Mouse (Mus musculus) midbrain, embryonic 12.5 days (tissue): ENCODE results near the gene Mecr. TPM values are rescaled to one million over a fixed set of nuclear protein-coding genes. Genes with fewer than 3 reads are reported as not detected.

Experiments
- ATAC-seq: fragments of 200-750 bp; cut with Nextera tagmentation; 2 replicates; pipeline ENCODE4 v1.8.0; 2017; ENCODE audit warnings: low read depth, moderate TSS enrichment, moderate library complexity; ENCODE audit not compliant: low FRiP score
- H3K27ac ChIP-seq: fragments of 300-500 bp; sonication (generic); replicated peaks from 2 replicates; pipeline ENCODE4 v1.5.1; 2016; ENCODE audit warnings: mild to moderate bottlenecking
- H3K27me3 ChIP-seq: fragments of 300-500 bp; sonication (generic); 2 replicates; pipeline ENCODE4 v1.6.1; 2016; ENCODE audit warnings: mild to moderate bottlenecking
- H3K36me3 ChIP-seq: fragments of 300-500 bp; sonication (generic); 2 replicates; pipeline ENCODE4 v1.6.1; 2016
- H3K4me1 ChIP-seq: fragments of 300-500 bp; sonication (generic); 2 replicates; pipeline ENCODE4 v1.6.1; 2016
- H3K4me2 ChIP-seq: fragments of 300-500 bp; sonication (generic); replicated peaks from 2 replicates; pipeline ENCODE4 v1.6.1; 2016; ENCODE audit warnings: mild to moderate bottlenecking, moderate library complexity
- H3K4me3 ChIP-seq: fragments of 300-500 bp; sonication (generic); 2 replicates; pipeline ENCODE4 v1.5.1; 2016; ENCODE audit warnings: mild to moderate bottlenecking
- H3K9ac ChIP-seq: fragments of 300-500 bp; sonication (generic); replicated peaks from 2 replicates; pipeline ENCODE4 v1.6.1; 2016; ENCODE audit warnings: mild to moderate bottlenecking, moderate library complexity
- H3K9me3 ChIP-seq: fragments of 300-500 bp; sonication (generic); 2 replicates; pipeline ENCODE4 v1.6.1; 2016; ENCODE audit warnings: mild to moderate bottlenecking
- WGBS: fragments of 180-500 bp; shearing (Covaris S2); methylation state at CpG from one replicate; pipeline ENCODE4 v1.1.7; 2016; 5-methylcytosine and 5-hydroxymethylcytosine counted together
- polyA plus RNA-seq: library from polyadenylated mRNA; unstranded; fragments of >200 nt; fragmentation: Nextera tagmentation; extraction: Ambion mirVana; gene quantifications from 2 replicates; pipeline ENCODE4 v1.2.1, GENCODE M21; 2016

The Mecr gene
- polyA plus RNA-seq, 1 experiment from 2014 or later, result 44.5 TPM

DNA sequence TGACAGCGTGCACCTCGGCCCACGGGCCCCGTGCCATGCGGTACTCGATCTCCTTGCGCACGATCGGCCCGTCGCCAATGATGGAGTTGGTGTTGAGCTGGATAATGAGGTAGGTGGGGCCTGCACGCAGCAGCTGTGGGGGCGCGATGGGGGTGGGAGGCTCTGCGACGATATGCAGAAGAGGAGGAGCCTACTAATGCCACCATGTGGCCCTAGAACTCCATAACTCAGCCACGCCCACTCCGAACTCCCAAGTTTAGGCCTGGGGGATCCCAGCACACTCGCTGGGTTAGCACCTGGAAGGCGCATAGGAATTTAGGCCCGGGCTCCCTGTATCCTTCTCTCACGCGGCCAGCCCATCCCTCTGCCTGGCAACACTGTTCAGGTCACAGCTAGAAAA is 24.3 kb upstream of the Mecr start:
- Histone ChIP-seq H3K36me3 (no peaks in the 10 kb centered on the region), H3K27ac (no peak overlapping the region), H3K4me1 (peaks cover 15% of the 10 kb centered on the region), H3K9ac (no peak overlapping the region), H3K4me3 (no peak overlapping the region), H3K9me3 (no peaks in the 10 kb centered on the region), H3K4me2 (no peak overlapping the region), H3K27me3 (peaks cover 30% of the 10 kb centered on the region)
- ATAC-seq, result no peak
- WGBS, result 60% methylated on average over 23 of the region's 23 CpGs

DNA sequence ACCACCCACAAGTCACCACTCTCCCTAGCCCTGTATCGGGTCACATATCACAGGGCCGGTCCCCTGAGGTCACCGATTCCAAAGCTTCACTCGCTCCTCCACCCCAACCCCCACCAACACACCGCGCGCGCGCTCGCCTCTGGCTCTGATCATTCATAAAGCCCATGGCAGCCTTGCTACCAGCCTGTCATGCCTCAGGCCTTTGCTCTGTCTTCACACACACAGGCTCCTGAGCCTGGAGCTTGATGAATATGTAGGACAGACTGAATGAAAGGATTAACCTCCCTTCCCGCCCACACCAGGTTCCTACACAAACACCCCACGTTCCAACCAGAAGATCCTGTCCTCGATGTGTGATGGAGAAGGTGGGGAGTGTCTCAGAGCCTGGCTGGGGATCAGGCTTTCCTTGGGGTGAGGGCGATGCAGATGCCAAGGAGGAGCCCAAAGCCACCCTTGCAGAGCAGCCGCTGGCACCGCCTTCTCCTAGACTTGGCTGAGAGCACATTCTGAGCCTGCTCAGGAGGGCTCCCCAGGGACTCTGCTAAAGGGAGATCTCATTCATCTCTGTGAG is 22.0 kb upstream of the Mecr start:
- Histone ChIP-seq H3K4me2 (peak overlapping the region; percentile 27), H3K27ac (peak overlapping the region; percentile 2; the same call in 1 of the 2 replicates)
- peak; percentile 34; the same call in 1 of the 2 replicates for ATAC-seq

DNA sequence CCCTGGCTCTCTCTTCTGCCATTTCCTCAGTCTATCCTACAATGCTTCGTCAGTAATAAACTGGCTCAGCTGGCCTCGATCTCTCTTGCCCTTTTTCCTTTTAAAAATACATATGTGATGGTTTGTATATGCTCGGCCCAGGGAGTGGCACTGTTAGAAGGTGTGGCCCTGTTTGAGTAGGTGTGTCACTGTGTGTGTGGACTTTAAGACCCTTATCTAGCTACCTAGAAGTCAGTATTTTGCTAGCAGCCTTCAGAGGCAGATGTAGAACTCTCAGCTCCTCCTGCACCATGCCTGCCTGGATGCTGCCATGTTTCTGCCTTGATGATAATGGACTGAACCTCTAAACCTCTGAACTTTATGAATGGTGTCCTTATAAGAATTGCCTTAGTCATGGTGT is 20.7 kb upstream of the Mecr start:
- Histone ChIP-seq H3K9me3 (no peaks in the 10 kb centered on the region), H3K4me2 (no peak overlapping the region), H3K27ac (no peak overlapping the region), H3K4me1 (peaks cover 42% of the 10 kb centered on the region), H3K27me3 (peaks cover 44% of the 10 kb centered on the region), H3K4me3 (no peak overlapping the region), H3K36me3 (no peaks in the 10 kb centered on the region), H3K9ac (no peak overlapping the region)
- WGBS, result 92% methylated on average over 3 of the region's 3 CpGs
- ATAC-seq, result no peak

More for the DNA sequence above, 22.0 kb upstream of the Mecr start:
- Histone ChIP-seq H3K27me3 (peaks cover 39% of the 10 kb centered on the region), H3K9ac (no peak overlapping the region), H3K36me3 (no peaks in the 10 kb centered on the region), H3K4me3 (no peak overlapping the region), H3K9me3 (no peaks in the 10 kb centered on the region), H3K4me1 (peaks cover 29% of the 10 kb centered on the region)
- 13% methylated on average over 16 of the region's 16 CpGs for WGBS

DNA sequence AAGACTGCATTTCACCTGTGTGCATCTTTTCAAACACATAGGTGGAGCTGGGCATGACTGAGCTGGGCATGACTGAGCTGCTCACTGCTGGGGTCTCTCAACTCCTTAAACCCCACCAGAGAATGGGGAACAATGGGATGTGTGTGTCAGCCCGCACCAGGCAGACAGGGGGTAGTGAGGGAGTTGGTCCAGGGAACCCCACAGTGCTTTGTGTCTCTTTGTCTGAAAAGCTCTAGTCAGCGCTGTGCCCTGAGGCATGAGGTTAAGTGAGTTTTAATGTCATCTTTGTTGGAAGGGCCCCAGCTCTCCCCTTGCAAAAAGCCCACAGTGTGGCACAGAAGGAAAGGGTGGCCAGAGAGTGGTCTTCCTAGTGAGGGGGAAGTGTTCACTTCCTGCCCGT is 18.3 kb upstream of the Mecr start:
- no peak for ATAC-seq
- Histone ChIP-seq H3K4me3 (no peak overlapping the region), H3K9ac (no peak overlapping the region), H3K36me3 (no peaks in the 10 kb centered on the region), H3K4me1 (peaks cover 47% of the 10 kb centered on the region), H3K27me3 (peaks cover 56% of the 10 kb centered on the region), H3K4me2 (no peak overlapping the region), H3K9me3 (no peaks in the 10 kb centered on the region), H3K27ac (no peak overlapping the region)
- 21% methylated on average over 3 of the region's 3 CpGs for WGBS

DNA sequence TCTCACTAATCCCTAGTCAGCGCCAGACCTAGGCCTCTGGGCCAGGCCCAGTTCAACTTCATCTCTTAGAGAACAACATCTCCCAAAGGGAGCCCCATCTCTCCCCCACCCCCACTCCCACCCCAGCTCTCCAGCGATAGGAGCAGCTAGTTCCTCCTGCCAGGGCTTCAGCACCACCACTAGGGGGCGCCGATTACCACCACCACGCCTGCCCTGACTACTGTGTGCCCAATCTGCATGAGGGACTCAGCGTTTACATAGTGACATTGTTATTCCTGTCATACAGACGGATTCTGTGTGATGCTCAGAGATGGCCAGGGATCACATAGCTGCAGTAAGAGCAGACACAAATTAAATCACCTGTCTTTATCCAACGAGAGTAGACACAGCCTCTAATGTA is 17.4 kb upstream of the Mecr start:
- Histone ChIP-seq H3K4me3 (no peak overlapping the region), H3K36me3 (no peaks in the 10 kb centered on the region), H3K27me3 (peaks cover 56% of the 10 kb centered on the region), H3K9me3 (no peaks in the 10 kb centered on the region), H3K4me2 (no peak overlapping the region), H3K4me1 (peaks cover 43% of the 10 kb centered on the region), H3K27ac (no peak overlapping the region), H3K9ac (no peak overlapping the region)
- ATAC-seq, result no peak
- 51% methylated on average over 8 of the region's 8 CpGs for WGBS

DNA sequence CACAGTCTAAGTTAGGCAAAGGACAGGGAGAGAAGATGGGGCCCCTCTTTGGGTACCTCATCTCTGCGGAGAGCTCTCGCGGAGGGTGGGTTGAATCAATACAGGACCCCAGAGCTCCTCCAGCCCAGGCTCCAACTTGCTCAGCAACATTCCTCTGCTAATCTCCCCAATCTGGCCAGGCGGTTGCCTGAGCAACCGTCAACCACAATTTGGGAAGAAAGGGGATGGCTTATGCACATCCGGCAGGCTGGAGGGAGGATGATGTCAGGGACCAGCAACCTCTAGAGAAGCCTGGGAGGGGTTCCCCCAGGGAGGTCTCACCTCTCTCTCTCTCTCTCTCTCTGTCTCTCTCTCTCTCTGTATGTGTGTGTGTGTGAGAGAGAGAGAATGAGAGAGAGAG is 16.4 kb upstream of the Mecr start:
- Histone ChIP-seq H3K27ac (0 out of 2 replicates have a peak overlapping the region, but pooled peaks have one; percentile 6), H3K4me2 (peak overlapping the region; percentile 11; the same call in 1 of the 2 replicates), H3K27me3 (peaks cover 58% of the 10 kb centered on the region), H3K36me3 (no peaks in the 10 kb centered on the region), H3K4me3 (no peak overlapping the region), H3K9ac (no peak overlapping the region), H3K4me1 (peaks cover 35% of the 10 kb centered on the region), H3K9me3 (no peaks in the 10 kb centered on the region)
- peak; percentile 45; the same call in 1 of the 2 replicates for ATAC-seq
- WGBS, result 2% methylated on average over 6 of the region's 6 CpGs

DNA sequence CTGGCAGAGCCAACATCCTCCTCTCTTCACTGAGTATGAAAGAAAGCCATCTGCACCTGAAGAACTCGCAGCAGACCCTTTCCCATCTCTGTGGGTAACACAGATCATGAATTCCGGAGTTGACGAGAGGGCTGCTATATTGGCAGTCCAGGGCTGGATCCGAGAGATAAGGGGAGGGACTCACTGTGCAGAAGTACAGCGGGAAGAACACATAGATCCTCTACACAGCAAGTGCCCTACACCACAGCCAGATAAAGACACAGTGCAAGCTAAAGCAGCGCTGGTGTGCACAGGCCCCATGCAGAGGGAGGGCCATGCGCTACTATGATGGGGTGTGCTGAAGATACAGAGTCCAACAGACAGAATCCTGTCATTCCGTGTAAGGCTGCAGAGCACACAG is 14.1 kb upstream of the Mecr start:
- Histone ChIP-seq H3K27me3 (peaks cover 56% of the 10 kb centered on the region), H3K36me3 (no peaks in the 10 kb centered on the region), H3K9ac (no peak overlapping the region), H3K9me3 (no peaks in the 10 kb centered on the region), H3K4me2 (no peak overlapping the region), H3K4me1 (peaks cover 37% of the 10 kb centered on the region), H3K4me3 (no peak overlapping the region), H3K27ac (no peak overlapping the region)
- 0 out of 2 replicates have a peak, but pooled peaks have one; percentile 20 for ATAC-seq
- 76% methylated on average over 8 of the region's 8 CpGs for WGBS

DNA sequence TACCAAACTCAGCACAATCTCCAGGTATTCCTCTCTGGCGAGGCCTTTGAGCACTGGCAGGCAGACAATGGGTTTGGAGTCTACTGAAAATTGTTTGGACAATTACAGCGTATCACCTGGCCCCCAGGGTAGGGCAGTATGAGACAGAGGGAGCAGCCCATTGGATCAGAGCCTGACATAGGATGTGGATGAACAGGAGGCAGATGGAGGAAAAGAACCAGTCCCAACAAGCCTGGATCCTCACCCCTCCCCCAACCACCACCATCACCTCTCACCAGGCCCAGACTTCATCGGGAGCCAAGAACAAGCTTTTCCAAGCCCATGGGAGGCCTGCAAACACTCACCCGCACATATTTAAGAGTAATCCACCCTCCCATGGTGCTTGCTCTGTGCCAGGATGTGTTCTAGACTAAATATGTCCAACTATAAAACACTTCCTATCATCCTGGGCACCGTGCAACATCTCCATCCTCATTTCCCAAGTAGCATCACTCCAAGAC is 11.7 kb upstream of the Mecr start:
- no peaks in the 10 kb centered on the region for H3K36me3 ChIP-seq
- H3K27ac ChIP-seq, result no peak overlapping the region
- H3K4me2 ChIP-seq, result no peak overlapping the region
- WGBS, result 76% methylated on average over 5 of the region's 5 CpGs
- H3K27me3 ChIP-seq, result peaks cover 69% of the 10 kb centered on the region
- no peak overlapping the region for H3K9ac ChIP-seq
- no peak for ATAC-seq
- H3K4me1 ChIP-seq, result peaks cover 29% of the 10 kb centered on the region
- H3K4me3 ChIP-seq, result no peak overlapping the region
- no peaks in the 10 kb centered on the region for H3K9me3 ChIP-seq

DNA sequence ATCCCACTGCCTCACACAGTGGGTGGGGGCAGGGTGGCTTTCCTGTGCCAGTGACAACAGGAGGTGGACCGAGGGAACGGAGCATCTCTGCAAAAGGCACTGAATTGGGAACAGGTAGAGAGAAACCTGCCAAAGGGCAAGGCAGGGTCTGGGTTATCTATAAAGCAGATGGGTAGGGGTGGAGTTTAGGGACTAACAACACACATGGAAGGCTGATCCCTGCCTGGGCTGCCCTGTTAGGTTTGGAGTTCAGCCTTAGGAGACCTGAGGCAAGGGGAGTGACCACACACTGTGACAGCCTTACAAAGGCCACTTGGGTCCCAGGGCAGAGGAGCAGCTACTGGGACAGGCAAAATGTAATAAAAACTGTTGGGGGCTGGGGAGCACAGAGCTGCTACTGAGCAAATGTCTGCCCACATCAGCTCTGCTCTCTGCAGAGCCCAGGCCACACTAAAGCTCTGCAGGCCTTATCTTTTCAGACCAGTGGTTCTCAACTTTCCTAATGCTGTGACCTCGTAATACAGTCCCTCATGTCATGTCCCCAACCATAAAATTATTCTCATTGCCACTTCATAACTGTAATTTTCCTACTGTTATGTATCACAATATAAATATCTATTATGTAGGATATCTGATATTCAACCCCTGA is 10.4 kb upstream of the Mecr start:
- Histone ChIP-seq H3K9me3 (no peaks in the 10 kb centered on the region), H3K9ac (no peak overlapping the region), H3K4me2 (no peak overlapping the region), H3K27ac (no peak overlapping the region), H3K27me3 (peaks cover 75% of the 10 kb centered on the region), H3K4me1 (peaks cover 28% of the 10 kb centered on the region), H3K4me3 (no peak overlapping the region), H3K36me3 (no peaks in the 10 kb centered on the region)
- ATAC-seq, result no peak
- WGBS, result 86% methylated on average over 3 of the region's 3 CpGs

DNA sequence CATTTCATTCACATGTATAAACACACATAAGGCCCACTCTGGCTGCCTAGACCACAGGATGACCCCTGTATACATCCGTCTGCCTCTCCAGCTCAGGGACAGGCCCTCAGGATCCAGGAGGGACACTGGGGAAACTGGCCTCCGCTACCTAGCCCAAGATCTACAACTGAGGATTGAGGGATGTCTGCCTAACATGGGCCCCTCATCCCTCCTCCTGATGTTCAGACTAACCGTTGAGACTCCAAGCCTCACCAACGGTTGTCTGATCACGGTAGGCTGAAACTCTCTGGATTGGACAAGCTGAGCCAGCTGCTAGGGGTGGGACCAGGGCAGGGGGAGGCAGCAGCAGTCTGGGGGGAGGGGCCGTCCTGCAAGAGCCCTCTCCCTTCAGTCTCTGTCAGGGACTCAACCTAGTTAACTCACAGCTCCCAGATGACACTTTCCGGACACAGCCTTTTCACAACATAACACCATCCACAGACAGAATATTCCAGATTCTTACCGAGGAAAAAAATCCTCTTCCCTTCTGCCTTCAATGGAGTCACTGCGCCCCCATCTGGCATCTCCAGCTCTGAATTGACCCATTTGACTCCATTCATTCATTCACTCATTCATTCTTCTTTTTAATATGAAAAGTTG is 9.2 kb upstream of the Mecr start:
- H3K27me3 ChIP-seq, result peaks cover 80% of the 10 kb centered on the region
- ATAC-seq, result no peak
- 31% methylated on average over 9 of the region's 9 CpGs for WGBS
- H3K4me1 ChIP-seq, result peaks cover 31% of the 10 kb centered on the region
- no peak overlapping the region for H3K4me2 ChIP-seq
- 0 out of 2 replicates have a peak overlapping the region, but pooled peaks have one; percentile 28 for H3K9ac ChIP-seq
- no peaks in the 10 kb centered on the region for H3K9me3 ChIP-seq
- no peaks in the 10 kb centered on the region for H3K36me3 ChIP-seq
- H3K27ac ChIP-seq, result no peak overlapping the region
- no peak overlapping the region for H3K4me3 ChIP-seq

DNA sequence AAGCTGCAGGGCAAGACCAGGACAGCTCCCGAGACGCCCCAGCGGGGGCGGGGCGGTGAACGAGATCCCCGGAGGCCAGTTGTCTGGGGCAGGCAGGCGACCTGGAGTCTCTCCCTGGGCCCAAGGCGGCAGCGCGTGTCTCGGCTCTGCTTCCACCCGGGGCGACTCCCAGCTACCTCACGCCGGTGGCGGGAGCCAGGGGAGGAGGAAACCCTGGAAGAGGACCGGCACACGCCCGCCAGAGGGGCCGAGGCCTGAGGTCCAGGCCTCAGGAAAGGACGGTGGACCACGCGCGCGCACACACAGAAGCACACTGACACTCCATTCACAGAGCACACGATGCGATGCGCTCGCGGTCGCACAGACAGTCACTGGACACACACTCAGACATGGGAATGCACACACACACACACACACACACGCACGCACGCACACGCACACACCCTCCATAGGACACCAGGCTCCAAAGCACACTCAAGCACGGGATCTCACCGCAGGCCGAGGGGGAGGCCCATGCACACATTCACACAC is 6.9 kb upstream of the Mecr start:
- WGBS, result under 1% methylated on average over 39 of the region's 39 CpGs
- Histone ChIP-seq H3K9ac (peak overlapping the region; percentile 81), H3K27ac (no peak overlapping the region), H3K4me3 (peak overlapping the region; percentile 72), H3K9me3 (no peaks in the 10 kb centered on the region), H3K27me3 (peaks cover 86% of the 10 kb centered on the region), H3K4me2 (peak overlapping the region; percentile 98), H3K36me3 (no peaks in the 10 kb centered on the region), H3K4me1 (peaks cover 28% of the 10 kb centered on the region)
- no peak for ATAC-seq
